Comparison of ENCODE assay signal across 8 mouse cellular contexts in genomic region chr11:59965227-59966101, GRCm38 (mm10). TPM values are rescaled to one million over a fixed set of nuclear protein-coding genes. Genes with fewer than 3 reads are reported as not detected.
A peak's percentile ranks its signal among the peaks of the same experiment; 100 is the strongest.
DNase-seq lines count a peak whose midpoint lies in the region; ATAC-seq and TF ChIP-seq lines count a peak whose summit lies in the region.

No protein-coding gene starts in this region.

- H3K4me1 ChIP-seq in bone marrow, adult 2 months (ENCODE audit: control insufficient read depth, insufficient read depth, low read length): no peaks in the 10 kb centered on the region
- peaks cover 59% of the 10 kb centered on the region for H3K4me1 ChIP-seq in heart, embryonic 12.5 days (replicated peaks)
- H3K4me1 ChIP-seq in kidney, embryonic 16.5 days (ENCODE audit: insufficient read depth, low read length): peaks cover 29% of the 10 kb centered on the region
- peaks cover 19% of the 10 kb centered on the region for H3K4me1 ChIP-seq in midbrain, postnatal 0 days (ENCODE audit: insufficient read depth, low read length)

- peak; percentile 74 for DNase-seq in A20 (ENCODE audit: low read depth, low spot score)
- peak; percentile 71 for DNase-seq in liver
- peak; percentile 74 for DNase-seq in midbrain, postnatal 0 days (ENCODE audit: low spot score)
- peak; percentile 63 to 81 for DNase-seq in spleen, postnatal 10 days (ENCODE audit: low spot score in 2 of 2)

- H3K27me3 ChIP-seq in heart, embryonic 12.5 days (replicated peaks): no peaks in the 10 kb centered on the region
- H3K27me3 ChIP-seq in kidney, embryonic 16.5 days (ENCODE audit: insufficient read depth, low read length): peaks cover 11% of the 10 kb centered on the region
- H3K27me3 ChIP-seq in midbrain, postnatal 0 days (ENCODE audit: insufficient read depth, low read length): 0 out of 2 replicates have a peak, but pooled peaks cover 7% of the 10 kb centered on the region

- no peak for TF ChIP-seq POLR2A in bone marrow, adult 2 months (IDR thresholded peaks at IDR 0.05; ENCODE audit: borderline replicate concordance, control insufficient read depth, low read depth, low read length)

- TF ChIP-seq CTCF in bone marrow, adult 2 months (IDR thresholded peaks at IDR 0.05; ENCODE audit: control insufficient read depth, insufficient read depth, low read length): peak; percentile 86
- TF ChIP-seq CTCF in midbrain, postnatal 0 days (IDR thresholded peaks at IDR 0.05): peak; percentile 91

- ATAC-seq in erythroblast, adult 5-6 weeks (replicated peaks; ENCODE audit: low FRiP score, poor library complexity, severe bottlenecking): peak; percentile 83
- ATAC-seq in heart, embryonic 12.5 days (ENCODE audit: insufficient number of reproducible peaks, low FRiP score): peak; percentile 69
- ATAC-seq in kidney, embryonic 16.5 days (ENCODE audit: low FRiP score, low TSS enrichment): peak; percentile 86
- ATAC-seq in midbrain, postnatal 0 days (ENCODE audit: low FRiP score): peak; percentile 70

- H3K9me3 ChIP-seq in heart, embryonic 12.5 days (replicated peaks): no peaks in the 10 kb centered on the region
- no peaks in the 10 kb centered on the region for H3K9me3 ChIP-seq in kidney, embryonic 16.5 days (ENCODE audit: low read length)
- no peaks in the 10 kb centered on the region for H3K9me3 ChIP-seq in midbrain, postnatal 0 days (ENCODE audit: low read length)

- peak overlapping the region; percentile 97 for H3K4me2 ChIP-seq in heart, embryonic 12.5 days
- peak overlapping the region; percentile 73 for H3K4me2 ChIP-seq in kidney, embryonic 16.5 days (replicated peaks; ENCODE audit: low read depth, low read length)
- peak overlapping the region; percentile 89 for H3K4me2 ChIP-seq in midbrain, postnatal 0 days (ENCODE audit: low read depth, low read length, poor library complexity, severe bottlenecking)

- H3K36me3 ChIP-seq in heart, embryonic 12.5 days: peaks cover 20% of the 10 kb centered on the region
- peaks cover 17% of the 10 kb centered on the region for H3K36me3 ChIP-seq in kidney, embryonic 16.5 days (ENCODE audit: insufficient read depth, low read length)
- H3K36me3 ChIP-seq in midbrain, postnatal 0 days (ENCODE audit: insufficient read depth, low read length): peaks cover 22% of the 10 kb centered on the region

- H3K9ac ChIP-seq in heart, embryonic 12.5 days: peak overlapping the region; percentile 81
- H3K9ac ChIP-seq in kidney, embryonic 16.5 days (replicated peaks; ENCODE audit: low read length): peak overlapping the region; percentile 74
- H3K9ac ChIP-seq in midbrain, postnatal 0 days (replicated peaks; ENCODE audit: low read length, poor library complexity, severe bottlenecking): 0 out of 2 replicates have a peak overlapping the region, but pooled peaks have one; percentile 44

- no peak overlapping the region for H3K27ac ChIP-seq in bone marrow, adult 2 months (ENCODE audit: control insufficient read depth, insufficient read depth, low read depth, low read length, poor library complexity)
- H3K27ac ChIP-seq in heart, embryonic 12.5 days (ENCODE audit: poor library complexity, severe bottlenecking): peak overlapping the region; percentile 82
- peak overlapping the region; percentile 80 for H3K27ac ChIP-seq in kidney, embryonic 16.5 days (ENCODE audit: low read length)
- no peak overlapping the region for H3K27ac ChIP-seq in midbrain, postnatal 0 days (ENCODE audit: low read depth, low read length)

- peak overlapping the region; percentile 56 for H3K4me3 ChIP-seq in bone marrow, adult 2 months (replicated peaks; ENCODE audit: control insufficient read depth, low read depth, low read length)
- H3K4me3 ChIP-seq in heart, embryonic 12.5 days: peak overlapping the region; percentile 63
- peak overlapping the region; percentile 52 for H3K4me3 ChIP-seq in kidney, embryonic 16.5 days (ENCODE audit: low read length)
- H3K4me3 ChIP-seq in midbrain, postnatal 0 days (ENCODE audit: low read depth, low read length): peak overlapping the region; percentile 41

- WGBS in bone marrow, adult 2 months: 27% methylated on average over 25 of the region's 25 CpGs
- WGBS in heart, embryonic 12.5 days: 30% methylated on average over 25 of the region's 25 CpGs
- WGBS in kidney, embryonic 16.5 days: 22% methylated on average over 25 of the region's 25 CpGs
- WGBS in midbrain, postnatal 0 days: 33% methylated on average over 25 of the region's 25 CpGs

RNA-seq across cellular contexts. Expression of gene Rasd1, which starts 0.7 kb away (rescaled TPM):
- polyA plus RNA-seq in bone marrow, adult 2 months (2011; ENCODE audit: insufficient read depth, insufficient read length, low replicate concordance, missing spikeins): 2.5 TPM in 1 of 2 replicates, not detected in the other
- total RNA-seq in erythroblast, adult 5-6 weeks (2015; ENCODE audit: low replicate concordance): not detected in 2 replicates
- not detected in 2 replicates for total RNA-seq in erythroblast, adult 5-6 weeks (2017; ENCODE audit: low replicate concordance)
- 13.5 TPM in 2 replicates for polyA plus RNA-seq in heart, embryonic 12.5 days (2016; fragmentation: Nextera tagmentation; extraction: Ambion mirVana)
- 3.3 and 4.2 TPM in 2 replicates for polyA plus RNA-seq in kidney, embryonic 16.5 days (2015; fragmentation: Nextera tagmentation; extraction: Ambion mirVana)
- total RNA-seq in midbrain, postnatal 0 days (2014; rRNA removed): 0.47 and 1.2 TPM in 2 replicates
- polyA plus RNA-seq in midbrain, postnatal 0 days (2015; fragmentation: Nextera tagmentation; extraction: Ambion mirVana): 2.6 and 3.6 TPM in 2 replicates

RNA-seq across cellular contexts. Expression of gene Med9, which starts 17.5 kb away (rescaled TPM):
- polyA plus RNA-seq in bone marrow, adult 2 months (2011; ENCODE audit: insufficient read depth, insufficient read length, low replicate concordance, missing spikeins): 8.4 and 10.2 TPM in 2 replicates
- 2.9 and 3.3 TPM in 2 replicates for total RNA-seq in erythroblast, adult 5-6 weeks (2015; ENCODE audit: low replicate concordance)
- 3.9 and 8.9 TPM in 2 replicates for total RNA-seq in erythroblast, adult 5-6 weeks (2017; ENCODE audit: low replicate concordance)
- polyA plus RNA-seq in heart, embryonic 12.5 days (2016; fragmentation: Nextera tagmentation; extraction: Ambion mirVana): 46.5 and 48.2 TPM in 2 replicates
- 49.1 and 49.3 TPM in 2 replicates for polyA plus RNA-seq in kidney, embryonic 16.5 days (2015; fragmentation: Nextera tagmentation; extraction: Ambion mirVana)
- 26.3 and 28.7 TPM in 2 replicates for total RNA-seq in midbrain, postnatal 0 days (2014; rRNA removed)
- 32.0 and 34.8 TPM in 2 replicates for polyA plus RNA-seq in midbrain, postnatal 0 days (2015; fragmentation: Nextera tagmentation; extraction: Ambion mirVana)

Comparison
In these comparisons a context has a peak if more than half of its experiments do, and no peak if none do; other contexts are left out.
1. H3K27ac ChIP-seq: peak in heart, embryonic 12.5 days (single experiment) and kidney, embryonic 16.5 days (single experiment); none in bone marrow, adult 2 months (single experiment) and midbrain, postnatal 0 days (single experiment).
2. Peak in every context shown above with its lines, with median percentiles within 50 percentile points of each other: DNase-seq, H3K4me3 ChIP-seq, ATAC-seq, H3K4me2 ChIP-seq and H3K9ac ChIP-seq.